Mouse (Mus musculus) kidney, adult 2 months (tissue): ENCODE results near the gene Spam1. TPM values are rescaled to one million over a fixed set of nuclear protein-coding genes. Genes with fewer than 3 reads are reported as not detected.

Experiments
- DNase-seq: peaks from one replicate; pipeline ENCODE4 v3.0.0; 2021
- H3K27ac ChIP-seq: fragments of 200-500 bp; 2 replicates; pipeline ENCODE4 v1.5.1; 2012; ENCODE audit warnings: low read depth, low read length, control low read depth, inconsistent platforms; ENCODE audit not compliant: insufficient read depth
- H3K27me3 ChIP-seq: fragments of 200-500 bp; replicated peaks from 2 replicates; pipeline ENCODE4 v1.6.1; 2012; ENCODE audit warnings: mild to moderate bottlenecking, moderate library complexity, low read length, inconsistent platforms; ENCODE audit not compliant: control insufficient read depth, insufficient read depth
- H3K36me3 ChIP-seq: fragments of 200-500 bp; 2 replicates; pipeline ENCODE4 v1.6.1; 2012; ENCODE audit warnings: mild to moderate bottlenecking, moderate library complexity, low read length, inconsistent platforms; ENCODE audit not compliant: control insufficient read depth, insufficient read depth
- H3K4me1 ChIP-seq: fragments of 200-500 bp; 2 replicates; pipeline ENCODE4 v1.6.1; 2011; ENCODE audit warnings: low read length; ENCODE audit not compliant: control insufficient read depth, insufficient read depth
- H3K4me3 ChIP-seq: fragments of 200-500 bp; 2 replicates; pipeline ENCODE4 v1.5.1; 2011; ENCODE audit warnings: mild to moderate bottlenecking, low read depth, low read length, control low read depth; ENCODE audit not compliant: insufficient read depth
- CTCF ChIP-seq: fragments of 200-500 bp; conservative IDR thresholded peaks from 2 replicates; pipeline ENCODE4 v1.5.1; 2011; ENCODE audit warnings: low read depth, mild to moderate bottlenecking, control low read depth, low read length, moderate library complexity, mixed read lengths; ENCODE audit not compliant: insufficient read depth, insufficient read length
- POLR2A ChIP-seq: fragments of 200-500 bp; IDR thresholded peaks from one replicate; pipeline ENCODE4 v1.6.1; 2011; ENCODE audit warnings: low read depth, low read length, control low read depth
- WGBS: fragments of 180-500 bp; shearing (Covaris S2); methylation state at CpG from one replicate; pipeline ENCODE4 v1.1.7; 2018; 5-methylcytosine and 5-hydroxymethylcytosine counted together
- polyA plus RNA-seq: library from polyadenylated mRNA; depleted of rRNA; stranded (reverse); fragments of >200 nt; gene quantifications from 2 replicates; pipeline ENCODE4 v1.2.3, GENCODE M21; 2012; rRNA removed

Gene Spam1
- polyA plus RNA-seq, result not detected in 2 replicates

DNA sequence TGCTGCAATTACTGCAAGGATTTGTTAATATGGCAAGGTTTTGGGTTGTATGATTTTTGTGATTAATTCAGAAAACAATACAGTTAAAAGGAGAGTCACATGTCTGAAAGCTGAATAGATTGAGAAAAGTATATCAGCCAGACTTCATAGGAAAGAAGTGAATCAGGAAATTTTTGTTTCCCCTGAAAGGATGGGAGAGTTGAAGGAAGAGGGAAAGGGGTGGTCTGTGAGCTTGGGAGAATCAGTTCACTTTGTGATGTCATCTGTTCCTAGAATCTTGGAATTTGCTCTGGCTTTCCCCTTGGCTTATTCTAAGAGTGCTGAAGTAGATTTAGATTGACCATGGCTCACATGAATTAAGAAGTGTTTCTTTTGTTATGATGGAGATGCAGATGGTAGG lies at the start of gene Spam1:
Gene Spam1 (plus strand): TSS at position 301 of the 400 bp plus-strand sequence.
- DNase-seq, result no peak
- H3K27me3 ChIP-seq, result no peaks in the 10 kb centered on the region
- no peak for TF ChIP-seq CTCF
- TF ChIP-seq POLR2A, result no peak
- H3K27ac ChIP-seq, result no peak within 1 kb of the TSS
- H3K4me3 ChIP-seq, result no peak within 1 kb of the TSS
- H3K4me1 ChIP-seq, result no peaks in the 10 kb centered on the region
- H3K36me3 ChIP-seq, result no peaks in the 10 kb centered on the region

DNA sequence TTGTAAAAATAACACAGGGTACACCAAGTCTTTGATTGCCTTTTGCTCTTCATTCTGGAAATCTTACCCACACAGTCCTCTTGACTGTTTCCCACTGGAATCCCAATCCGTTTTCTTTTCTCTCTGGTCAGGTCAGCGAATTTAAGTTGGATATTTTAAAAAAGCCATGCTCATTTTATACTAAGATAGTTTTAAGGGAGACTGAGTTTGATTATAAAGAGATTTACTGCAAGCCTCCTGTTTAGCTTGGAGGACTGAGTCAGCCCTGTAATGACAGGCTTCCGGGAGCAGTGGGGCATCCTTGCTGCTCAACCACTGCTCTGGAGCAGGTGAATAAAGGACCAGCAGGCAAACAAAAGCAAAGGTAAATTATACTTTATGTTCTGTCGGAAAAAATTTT lies 43.0 kb upstream of the Spam1 start, which contains the start of gene Hyal4:
Gene Hyal4 (plus strand): TSS at position 301 of the 400 bp plus-strand sequence.
- TF ChIP-seq POLR2A, result no peak
- no peak for TF ChIP-seq CTCF
- Histone ChIP-seq H3K27me3 (no peaks in the 10 kb centered on the region), H3K4me1 (no peaks in the 10 kb centered on the region), H3K36me3 (no peaks in the 10 kb centered on the region), H3K4me3 (no peak within 1 kb of the TSS), H3K27ac (no peak within 1 kb of the TSS)
- DNase-seq, result no peak
- 75% methylated on average over 4 of the region's 4 CpGs for WGBS

DNA sequence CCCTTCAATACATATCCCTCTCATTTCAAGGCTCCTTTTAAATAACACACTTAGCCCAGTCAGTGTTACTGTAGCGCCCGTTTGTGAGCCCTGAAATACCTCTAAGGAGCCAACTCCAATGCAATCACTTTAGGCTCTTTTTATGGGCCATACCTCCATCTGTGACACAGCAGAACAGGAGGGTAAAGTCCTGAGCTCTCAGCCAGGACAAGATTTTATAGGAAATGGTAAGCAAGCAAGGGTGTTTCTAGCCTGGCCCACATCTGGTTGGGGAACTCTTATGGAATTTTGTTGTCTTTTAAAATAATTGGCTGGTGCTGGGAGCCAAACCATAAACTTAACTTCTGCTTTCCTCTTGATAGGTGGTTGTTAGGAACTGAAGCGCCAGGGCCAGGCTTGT lies 31.7 kb upstream of the Spam1 start:
- DNase-seq, result no peak
- Histone ChIP-seq H3K36me3 (no peaks in the 10 kb centered on the region), H3K27ac (no peak overlapping the region), H3K27me3 (no peaks in the 10 kb centered on the region), H3K4me3 (no peak overlapping the region), H3K4me1 (no peaks in the 10 kb centered on the region)
- 85% methylated on average over 3 of the region's 3 CpGs for WGBS
- TF ChIP-seq POLR2A, result no peak

DNA sequence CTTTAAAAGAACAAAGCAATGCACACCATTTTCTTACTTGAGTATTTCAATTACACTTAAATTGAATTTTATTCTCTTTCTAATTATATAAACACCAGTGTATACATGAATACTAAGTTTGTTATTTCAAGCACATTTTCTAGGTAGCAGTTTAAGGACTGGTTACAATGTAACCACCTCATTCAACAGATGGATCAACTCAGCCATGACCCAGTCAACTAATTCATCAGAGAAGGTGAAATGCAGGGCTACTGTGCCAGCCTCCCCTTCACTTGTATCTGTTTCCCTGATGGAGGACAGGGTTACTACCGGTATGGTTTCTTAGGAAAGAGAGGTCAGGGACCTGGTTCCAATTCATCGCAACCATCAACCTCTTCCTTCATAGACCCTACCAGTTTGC lies 24.7 kb upstream of the Spam1 start:
- no peak overlapping the region for H3K27ac ChIP-seq
- no peak for DNase-seq
- no peaks in the 10 kb centered on the region for H3K4me1 ChIP-seq
- no peaks in the 10 kb centered on the region for H3K27me3 ChIP-seq
- TF ChIP-seq CTCF (no peak), POLR2A (no peak)
- 34% methylated on average over 2 of the region's 2 CpGs for WGBS
- H3K4me3 ChIP-seq, result no peak overlapping the region
- no peaks in the 10 kb centered on the region for H3K36me3 ChIP-seq

DNA sequence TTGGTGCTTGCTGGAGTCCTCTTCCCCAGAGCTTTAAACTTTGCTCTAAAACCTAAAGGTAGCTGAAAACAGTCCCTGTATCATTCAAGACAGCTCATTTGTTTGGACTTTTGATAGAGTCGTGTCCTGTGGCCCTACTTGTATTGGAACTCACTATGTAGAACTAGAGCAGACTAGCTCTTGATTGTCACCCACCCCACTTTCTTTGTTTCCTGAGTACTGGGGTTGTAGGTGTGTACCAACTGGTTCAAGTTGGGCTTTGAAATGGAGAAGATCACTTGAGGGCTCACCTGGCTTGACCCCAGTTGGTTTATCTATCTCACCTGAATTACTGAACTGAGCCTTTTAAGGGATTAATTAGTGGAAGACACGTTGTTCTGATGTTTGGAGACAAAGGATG lies 11.8 kb upstream of the Spam1 start:
- no peak for DNase-seq
- Histone ChIP-seq H3K27ac (no peak overlapping the region), H3K27me3 (no peaks in the 10 kb centered on the region), H3K4me3 (no peak overlapping the region), H3K36me3 (no peaks in the 10 kb centered on the region), H3K4me1 (no peaks in the 10 kb centered on the region)
- WGBS, result 65% methylated on average over 2 of the region's 2 CpGs
- TF ChIP-seq POLR2A (no peak), CTCF (no peak)

DNA sequence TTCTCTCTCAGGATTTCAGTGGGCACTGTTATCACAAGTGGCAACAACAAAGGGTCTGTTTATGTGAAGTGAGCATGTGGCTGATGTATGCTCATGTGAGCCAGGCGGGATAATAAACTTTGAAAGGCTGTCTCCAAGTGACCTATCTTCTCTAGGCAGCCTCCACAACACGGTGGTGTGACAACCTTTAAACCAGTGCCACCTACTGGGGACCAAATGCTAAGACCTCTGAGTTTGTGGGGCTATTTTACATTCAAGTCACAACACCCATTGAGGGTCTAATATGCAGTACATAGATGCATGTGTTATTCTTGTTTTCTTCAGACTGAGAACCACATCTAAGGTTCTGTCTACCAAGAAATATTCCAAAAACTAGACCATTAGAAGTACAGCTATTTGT lies 31.1 kb downstream of the Spam1 start:
- 43% methylated on average over 2 of the region's 2 CpGs for WGBS
- peak; percentile 21; the same call in 1 of the 2 replicates for TF ChIP-seq CTCF
- no peak for TF ChIP-seq POLR2A
- no peak for DNase-seq
- no peaks in the 10 kb centered on the region for H3K36me3 ChIP-seq
- H3K27me3 ChIP-seq, result no peaks in the 10 kb centered on the region
- no peak overlapping the region for H3K27ac ChIP-seq
- no peak overlapping the region for H3K4me3 ChIP-seq
- no peaks in the 10 kb centered on the region for H3K4me1 ChIP-seq

Other genes starting within 250 kb of the Spam1 start
- 1.1 TPM in 1 of 2 replicates, not detected in the other for gene Lmod2, start 193.4 kb upstream of the Spam1 start, polyA plus RNA-seq
- gene Wasl, start 126.2 kb upstream of the Spam1 start, polyA plus RNA-seq, result 39.3 and 73.3 TPM in 2 replicates
- gene Hyal6, start 57.9 kb upstream of the Spam1 start, polyA plus RNA-seq, result not detected in 2 replicates
- gene Hyal4, start 42.9 kb upstream of the Spam1 start, polyA plus RNA-seq, result not detected in 2 replicates
- not detected in 2 replicates for gene Hyal5, start 66.8 kb downstream of the Spam1 start, polyA plus RNA-seq
- 50.4 and 61.1 TPM in 2 replicates for gene Tmem229a, start 165.1 kb downstream of the Spam1 start, polyA plus RNA-seq